Mouse (Mus musculus): ENCODE data around the gene Gm26741. TPM values are rescaled to one million over a fixed set of nuclear protein-coding genes. Genes with fewer than 3 reads are reported as not detected.

Gm26741 gene
- polyA plus RNA-seq, 1 experiment from 2014 or later, result not detected

DNA sequence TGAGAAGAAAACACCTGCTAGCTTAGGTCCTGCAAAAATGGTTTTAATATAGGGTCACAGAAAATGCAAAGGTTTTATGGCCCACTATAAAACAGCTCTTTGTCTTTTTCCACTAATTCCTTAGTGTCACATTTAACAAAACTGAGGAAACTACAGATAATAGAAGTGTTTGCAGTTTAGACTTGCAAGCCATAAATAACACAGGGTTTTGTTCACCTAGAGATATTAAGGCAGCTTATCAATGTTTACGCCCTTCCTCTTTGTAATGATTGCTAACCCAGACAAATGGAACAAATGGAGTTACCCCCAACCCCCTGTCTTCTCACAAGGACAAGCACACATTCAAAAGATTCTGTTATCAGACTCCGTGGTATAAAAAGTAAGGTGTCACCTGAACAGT lies 32.6 kb downstream of the Gm26741 start:
- H3K9me3 ChIP-seq (replicated peaks), result no peaks in the 10 kb centered on the region
- 39% methylated on average over 2 of the region's 2 CpGs for WGBS (ENCODE audit: insufficient replicate concordance)
- no peak for ATAC-seq (ENCODE audit: insufficient read depth)

GRCm38 (mm10) chr10:52396647-52397046 lies 38.1 kb downstream of the Gm26741 start:
- Histone ChIP-seq H3K9ac (no peak overlapping the region), H3K27me3 (no peaks in the 10 kb centered on the region), H3K4me3 (replicated peaks) (no peak overlapping the region), H3K4me2 (no peak overlapping the region), H3K4me1 (replicated peaks) (no peaks in the 10 kb centered on the region), H3K9me3 (replicated peaks) (no peaks in the 10 kb centered on the region), H3K27ac (replicated peaks) (no peak overlapping the region), H3K36me3 (replicated peaks) (no peaks in the 10 kb centered on the region)
- ATAC-seq (ENCODE audit: insufficient read depth), result no peak
- 71% methylated on average over 3 of the region's 3 CpGs for WGBS (ENCODE audit: insufficient replicate concordance)

More for the DNA sequence above, 32.6 kb downstream of the Gm26741 start:
- Histone ChIP-seq H3K27me3 (no peaks in the 10 kb centered on the region; the same call in 1 of the 2 replicates), H3K4me3 (replicated peaks) (no peak overlapping the region), H3K36me3 (replicated peaks) (no peaks in the 10 kb centered on the region), H3K27ac (replicated peaks) (no peak overlapping the region), H3K4me1 (replicated peaks) (no peaks in the 10 kb centered on the region), H3K9ac (no peak overlapping the region), H3K4me2 (no peak overlapping the region)

DNA sequence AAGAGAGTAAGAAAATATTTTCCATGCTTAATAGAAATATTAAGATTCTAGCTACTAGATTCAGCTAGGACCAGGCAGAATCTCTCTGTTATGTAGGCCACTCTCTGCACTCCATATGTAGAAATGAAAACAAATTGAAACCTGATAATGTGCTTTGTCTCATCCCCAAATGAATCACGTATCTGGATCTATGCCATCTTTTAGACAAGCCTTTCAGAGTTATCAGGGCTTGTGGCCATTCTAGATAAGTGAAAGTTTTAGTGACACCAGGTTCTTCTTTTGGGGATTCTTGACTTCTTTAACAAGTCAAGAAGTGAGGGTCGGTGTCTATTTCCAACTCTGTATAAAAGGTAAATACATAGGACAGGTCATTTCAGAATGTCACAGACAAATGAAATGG lies 40.1 kb downstream of the Gm26741 start:
- no peaks in the 10 kb centered on the region for H3K9me3 ChIP-seq (replicated peaks)
- H3K4me1 ChIP-seq (replicated peaks), result no peaks in the 10 kb centered on the region
- no peak overlapping the region for H3K27ac ChIP-seq (replicated peaks)
- H3K4me3 ChIP-seq (replicated peaks), result no peak overlapping the region
- H3K36me3 ChIP-seq (replicated peaks), result no peaks in the 10 kb centered on the region
- no peak overlapping the region for H3K9ac ChIP-seq
- H3K4me2 ChIP-seq, result no peak overlapping the region
- WGBS (ENCODE audit: insufficient replicate concordance), result 45% methylated on average over 2 of the region's 2 CpGs
- no peaks in the 10 kb centered on the region for H3K27me3 ChIP-seq
- ATAC-seq (ENCODE audit: insufficient read depth), result no peak

GRCm38 (mm10) chr10:52399722-52400121 lies 41.2 kb downstream of the Gm26741 start:
- Histone ChIP-seq H3K36me3 (replicated peaks) (no peaks in the 10 kb centered on the region), H3K4me2 (no peak overlapping the region), H3K9me3 (replicated peaks) (no peaks in the 10 kb centered on the region), H3K27ac (replicated peaks) (no peak overlapping the region), H3K27me3 (no peaks in the 10 kb centered on the region), H3K9ac (no peak overlapping the region), H3K4me3 (replicated peaks) (no peak overlapping the region), H3K4me1 (replicated peaks) (no peaks in the 10 kb centered on the region)
- WGBS (ENCODE audit: insufficient replicate concordance), result 35% methylated on average over 3 of the region's 3 CpGs
- no peak for ATAC-seq (ENCODE audit: insufficient read depth)

GRCm38 (mm10) chr10:52405160-52405559 lies 46.6 kb downstream of the Gm26741 start:
- Histone ChIP-seq H3K9ac (no peak overlapping the region), H3K4me3 (replicated peaks) (no peak overlapping the region), H3K4me1 (replicated peaks) (no peaks in the 10 kb centered on the region), H3K27me3 (no peaks in the 10 kb centered on the region; the same call in 1 of the 2 replicates), H3K36me3 (replicated peaks) (no peaks in the 10 kb centered on the region), H3K9me3 (replicated peaks) (no peaks in the 10 kb centered on the region), H3K27ac (replicated peaks) (no peak overlapping the region), H3K4me2 (no peak overlapping the region)
- WGBS (ENCODE audit: insufficient replicate concordance), result 72% methylated on average over 13 of the region's 13 CpGs
- no peak for ATAC-seq (ENCODE audit: insufficient read depth)

DNA sequence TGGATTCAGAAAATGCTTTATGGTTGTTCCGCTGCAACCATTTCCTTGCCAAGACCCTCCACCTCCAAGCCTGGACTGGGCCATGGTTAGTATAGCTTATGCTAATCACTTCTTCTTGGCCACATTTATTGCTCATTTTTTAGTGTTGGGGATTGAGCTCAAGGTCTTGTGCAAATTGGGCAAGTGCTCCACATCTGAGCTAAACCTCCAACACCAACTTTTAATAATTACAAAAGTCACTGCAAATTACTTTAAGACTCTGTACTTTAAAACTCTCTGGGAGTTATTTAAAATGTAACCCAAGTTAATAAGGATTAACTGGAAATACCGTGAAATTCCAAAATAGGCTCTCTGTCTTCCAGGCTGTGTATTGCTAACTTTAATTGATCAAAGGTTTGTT lies 49.0 kb downstream of the Gm26741 start:
- Histone ChIP-seq H3K4me2 (no peak overlapping the region), H3K9me3 (replicated peaks) (no peaks in the 10 kb centered on the region), H3K27me3 (no peaks in the 10 kb centered on the region; the same call in 1 of the 2 replicates), H3K36me3 (replicated peaks) (no peaks in the 10 kb centered on the region), H3K27ac (replicated peaks) (no peak overlapping the region), H3K4me1 (replicated peaks) (no peaks in the 10 kb centered on the region), H3K9ac (no peak overlapping the region), H3K4me3 (replicated peaks) (no peak overlapping the region)
- no peak for ATAC-seq (ENCODE audit: insufficient read depth)
- 71% methylated on average over 2 of the region's 2 CpGs for WGBS (ENCODE audit: insufficient replicate concordance)

Other genes with a start within 250 kb of the Gm26741 start
- gene Ros1, start 163.5 kb upstream of the Gm26741 start, polyA plus RNA-seq (2015; fragmentation: Nextera tagmentation; extraction: Ambion mirVana), result 0.01 TPM in 1 of 2 replicates, not detected in the other
- gene Dcbld1, start 125.1 kb upstream of the Gm26741 start, polyA plus RNA-seq (2015; fragmentation: Nextera tagmentation; extraction: Ambion mirVana), result 4.4 TPM in 2 replicates
- gene Gopc, start 23.4 kb downstream of the Gm26741 start, polyA plus RNA-seq (2015; fragmentation: Nextera tagmentation; extraction: Ambion mirVana), result 5.0 and 5.6 TPM in 2 replicates
- gene Nepn, start 30.2 kb downstream of the Gm26741 start, polyA plus RNA-seq (2015; fragmentation: Nextera tagmentation; extraction: Ambion mirVana), result 0.08 TPM in 1 of 2 replicates, not detected in the other
- 4.8 and 5.7 TPM in 2 replicates for gene Nus1, start 58.8 kb downstream of the Gm26741 start, polyA plus RNA-seq (2015; fragmentation: Nextera tagmentation; extraction: Ambion mirVana)